Mouse (Mus musculus) heart, adult 2 months (tissue): Measurements from ENCODE around the gene Mttp.

Experiments
- CTCF ChIP-seq: fragments of 200-600 bp; IDR thresholded peaks from 2 replicates; pipeline ENCODE4 v1.8.1; 2022; ENCODE audit warnings: antibody characterized with exemption, mild to moderate bottlenecking, moderate library complexity
- EP300 ChIP-seq: fragments of 200-500 bp; IDR thresholded peaks from 2 replicates; pipeline ENCODE4 v1.6.1; 2011; ENCODE audit warnings: low read depth, low read length, control low read depth; ENCODE audit not compliant: insufficient read depth

DNA sequence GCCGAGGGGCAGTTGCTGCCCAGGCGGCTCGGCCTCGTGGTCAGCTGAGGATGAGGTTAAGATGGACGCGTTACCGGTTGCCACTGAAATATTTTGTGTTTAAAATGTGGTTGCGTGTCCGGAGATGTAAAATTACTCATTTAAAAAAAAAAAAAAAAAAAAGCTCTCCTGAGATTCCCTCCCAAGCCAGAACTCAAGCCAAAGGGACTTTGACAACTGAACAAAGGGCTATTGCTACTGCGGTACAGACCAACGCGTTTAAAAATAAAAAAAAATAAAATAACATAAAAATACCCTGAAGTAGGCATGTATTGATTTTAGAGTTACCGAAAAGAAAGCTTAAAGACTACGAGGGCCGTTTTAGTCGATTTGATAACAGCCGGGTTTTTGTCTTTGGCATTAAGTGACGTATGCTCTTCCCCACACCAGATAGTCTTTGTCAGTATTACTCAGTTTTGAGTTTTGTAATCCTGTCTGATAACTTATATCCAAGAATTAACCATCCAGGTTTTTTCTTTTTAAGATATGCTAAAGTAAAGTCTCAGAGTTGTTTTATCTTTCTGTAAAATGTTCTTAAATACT, 617 bp downstream of the Mttp start:
- TF ChIP-seq CTCF: no peak
- no peak for TF ChIP-seq EP300
